Mouse (Mus musculus): ENCODE data around the gene Coro1c. TPM values are rescaled to one million over a fixed set of nuclear protein-coding genes. Genes with fewer than 3 reads are reported as not detected.
A peak's percentile ranks its signal among the peaks of the same experiment; 100 is the strongest.

Gene Coro1c
- polyA plus RNA-seq, 1 experiment from 2014 or later, result 214 TPM

DNA sequence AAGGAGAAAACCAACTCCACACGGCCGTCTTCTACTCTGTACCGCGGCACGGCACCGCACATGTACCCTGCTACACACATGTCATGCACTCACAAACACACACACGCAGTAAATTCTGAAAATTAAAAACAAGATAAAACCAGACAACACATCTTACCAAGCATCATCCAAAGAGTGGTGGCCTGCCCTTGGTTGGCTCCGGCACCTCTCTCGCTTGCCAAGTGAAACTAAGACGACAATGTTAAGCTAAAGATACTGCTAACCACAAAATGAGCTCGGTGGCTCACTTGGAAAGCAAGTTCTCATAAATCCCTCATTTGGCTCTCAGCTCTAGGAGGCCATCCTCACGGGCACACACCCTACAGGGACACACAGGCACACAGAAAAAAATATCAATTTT is 9.0 kb downstream of the Coro1c start:
- ATAC-seq, result no peak
- Histone ChIP-seq H3K9me3 (no peaks in the 10 kb centered on the region), H3K27ac (no peak overlapping the region), H3K4me3 (replicated peaks) (no peak overlapping the region), H3K9ac (replicated peaks) (no peak overlapping the region), H3K27me3 (no peaks in the 10 kb centered on the region), H3K4me1 (replicated peaks) (peaks cover 71% of the 10 kb centered on the region), H3K36me3 (no peaks in the 10 kb centered on the region), H3K4me2 (replicated peaks) (no peak overlapping the region)
- 94% methylated on average over 12 of the region's 12 CpGs for WGBS

DNA sequence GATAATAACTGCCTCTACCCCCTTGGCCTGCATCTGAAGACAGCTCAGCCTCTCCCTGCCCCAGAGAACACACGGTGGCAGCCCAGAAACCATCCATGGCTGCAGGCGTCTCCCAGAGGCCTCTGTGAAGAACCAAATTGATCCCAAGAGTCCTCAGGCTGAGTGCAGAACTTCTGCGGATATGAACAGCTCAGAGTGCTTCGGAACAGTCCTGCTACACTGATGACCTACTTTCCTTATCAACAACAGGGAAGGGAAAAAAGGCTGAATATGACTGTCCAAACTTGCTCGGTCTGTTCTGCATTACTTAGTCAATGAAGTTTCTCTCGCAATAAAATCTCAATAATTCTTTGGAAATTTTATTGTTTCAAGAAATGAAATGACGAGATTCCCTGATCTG is 16.6 kb downstream of the Coro1c start:
- ATAC-seq, result no peak
- WGBS, result 85% methylated on average over 7 of the region's 7 CpGs
- H3K4me1 ChIP-seq (replicated peaks), result peaks cover 52% of the 10 kb centered on the region
- H3K4me3 ChIP-seq (replicated peaks), result no peak overlapping the region
- H3K9me3 ChIP-seq, result no peaks in the 10 kb centered on the region
- no peaks in the 10 kb centered on the region for H3K27me3 ChIP-seq
- no peaks in the 10 kb centered on the region for H3K36me3 ChIP-seq
- no peak overlapping the region for H3K27ac ChIP-seq
- H3K9ac ChIP-seq (replicated peaks), result no peak overlapping the region; the same call in 1 of the 2 replicates
- no peak overlapping the region for H3K4me2 ChIP-seq (replicated peaks)

- Histone ChIP-seq H3K9me3 (no peaks in the 10 kb centered on the region), H3K27ac (peak overlapping the region; percentile 41; the same call in 1 of the 2 replicates), H3K36me3 (no peaks in the 10 kb centered on the region), H3K4me2 (replicated peaks) (no peak overlapping the region), H3K27me3 (no peaks in the 10 kb centered on the region), H3K4me3 (replicated peaks) (no peak overlapping the region), H3K4me1 (replicated peaks) (peaks cover 50% of the 10 kb centered on the region), H3K9ac (replicated peaks) (no peak overlapping the region)
- ATAC-seq, result no peak
- 89% methylated on average over 18 of the region's 18 CpGs for WGBS
These were observed 17.7 kb downstream of the Coro1c start for GRCm38 (mm10) chr5:113890874-113891273.

DNA sequence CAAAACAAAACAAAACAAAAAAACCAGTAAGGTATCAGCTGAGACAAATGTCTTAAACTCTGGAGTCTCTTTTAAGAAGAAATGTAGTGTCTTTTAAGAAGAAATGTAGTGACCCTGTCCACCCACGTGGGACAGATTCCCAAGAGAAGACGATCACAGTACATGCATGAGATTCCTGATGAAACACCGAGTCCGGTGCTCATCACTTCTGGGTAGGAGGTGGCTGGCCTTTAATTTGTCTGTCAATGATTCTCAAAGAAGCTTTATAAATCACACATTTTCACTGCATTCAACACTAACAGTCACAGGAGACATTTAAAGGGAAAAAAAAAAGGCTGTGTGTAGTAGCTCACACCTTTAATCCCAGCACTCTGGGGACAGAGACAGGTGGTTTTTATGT is 18.6 kb downstream of the Coro1c start:
- 66% methylated on average over 4 of the region's 4 CpGs for WGBS
- Histone ChIP-seq H3K27me3 (no peaks in the 10 kb centered on the region), H3K9me3 (no peaks in the 10 kb centered on the region), H3K36me3 (no peaks in the 10 kb centered on the region), H3K4me3 (replicated peaks) (no peak overlapping the region), H3K4me2 (replicated peaks) (no peak overlapping the region), H3K9ac (replicated peaks) (no peak overlapping the region), H3K4me1 (replicated peaks) (peaks cover 55% of the 10 kb centered on the region), H3K27ac (0 out of 2 replicates have a peak overlapping the region, but pooled peaks have one; percentile 70)
- ATAC-seq, result no peak

DNA sequence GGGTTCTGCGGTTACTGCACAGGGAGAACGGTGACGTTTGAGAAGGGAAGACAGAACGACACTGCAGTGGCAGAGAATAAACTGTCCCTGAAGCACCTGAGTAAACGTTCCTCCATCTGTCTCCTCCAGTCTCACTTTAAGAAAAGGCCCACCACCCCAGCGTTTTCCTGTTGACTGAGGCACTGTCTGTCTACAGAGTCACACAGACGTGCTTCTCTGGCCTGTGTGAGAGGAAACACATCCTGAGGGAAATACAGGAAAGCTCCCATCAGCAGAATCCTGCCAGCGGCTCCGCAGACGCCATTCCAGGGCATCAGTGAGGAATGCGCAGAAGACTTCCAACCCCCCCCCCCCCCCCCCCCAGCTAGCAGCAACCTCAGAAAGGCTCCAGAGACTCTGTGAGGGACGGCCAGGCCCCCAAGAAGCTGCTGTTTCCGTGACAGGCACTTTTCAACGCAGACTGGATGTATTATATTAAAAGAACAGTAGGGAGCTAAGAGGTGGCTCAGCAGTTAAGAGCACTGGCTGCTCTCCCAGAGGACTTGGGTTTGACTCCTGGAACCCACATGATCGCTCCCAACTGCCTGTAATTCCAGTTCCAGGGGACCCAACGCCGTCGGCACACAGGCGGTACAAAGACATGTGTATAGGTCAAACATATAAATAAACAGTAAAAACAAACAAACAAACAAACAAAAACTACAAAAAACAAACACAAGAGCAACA is 19.2 kb downstream of the Coro1c start:
- 39% methylated on average over 19 of the region's 19 CpGs for WGBS
- ATAC-seq, result no peak
- Histone ChIP-seq H3K9me3 (no peaks in the 10 kb centered on the region), H3K4me1 (replicated peaks) (peaks cover 57% of the 10 kb centered on the region), H3K4me2 (replicated peaks) (peak overlapping the region; percentile 13; the same call in 1 of the 2 replicates), H3K27me3 (no peaks in the 10 kb centered on the region), H3K9ac (replicated peaks) (0 out of 2 replicates have a peak overlapping the region, but pooled peaks have one; percentile 28), H3K4me3 (replicated peaks) (no peak overlapping the region), H3K36me3 (no peaks in the 10 kb centered on the region), H3K27ac (peak overlapping the region; percentile 70)

GRCm38 (mm10) chr5:113888186-113888795 is 20.3 kb downstream of the Coro1c start:
- no peaks in the 10 kb centered on the region for H3K9me3 ChIP-seq
- peaks cover 67% of the 10 kb centered on the region for H3K4me1 ChIP-seq (replicated peaks)
- no peak overlapping the region for H3K4me2 ChIP-seq (replicated peaks)
- no peak overlapping the region for H3K9ac ChIP-seq (replicated peaks)
- H3K27ac ChIP-seq, result peak overlapping the region; percentile 70
- ATAC-seq, result no peak
- no peaks in the 10 kb centered on the region for H3K36me3 ChIP-seq
- no peak overlapping the region for H3K4me3 ChIP-seq (replicated peaks)
- no peaks in the 10 kb centered on the region for H3K27me3 ChIP-seq
- WGBS, result 91% methylated on average over 5 of the region's 5 CpGs

GRCm38 (mm10) chr5:113887132-113887531 is 21.4 kb downstream of the Coro1c start:
- Histone ChIP-seq H3K27ac (no peak overlapping the region; the same call in 1 of the 2 replicates), H3K9ac (replicated peaks) (no peak overlapping the region), H3K4me2 (replicated peaks) (no peak overlapping the region), H3K4me1 (replicated peaks) (peaks cover 79% of the 10 kb centered on the region), H3K36me3 (peaks cover under 1% of the 10 kb centered on the region), H3K27me3 (no peaks in the 10 kb centered on the region), H3K4me3 (replicated peaks) (no peak overlapping the region), H3K9me3 (no peaks in the 10 kb centered on the region)
- ATAC-seq, result no peak
- WGBS, result 65% methylated on average over 11 of the region's 11 CpGs

GRCm38 (mm10) chr5:113885623-113886022 is 22.9 kb downstream of the Coro1c start:
- Histone ChIP-seq H3K4me1 (replicated peaks) (peaks cover 75% of the 10 kb centered on the region), H3K4me3 (replicated peaks) (no peak overlapping the region), H3K9ac (replicated peaks) (peak overlapping the region; percentile 6; the same call in 1 of the 2 replicates), H3K9me3 (no peaks in the 10 kb centered on the region), H3K27me3 (no peaks in the 10 kb centered on the region), H3K36me3 (peaks cover 15% of the 10 kb centered on the region), H3K4me2 (replicated peaks) (no peak overlapping the region), H3K27ac (peak overlapping the region; percentile 56)
- WGBS, result 46% methylated on average over 8 of the region's 8 CpGs
- no peak for ATAC-seq

DNA sequence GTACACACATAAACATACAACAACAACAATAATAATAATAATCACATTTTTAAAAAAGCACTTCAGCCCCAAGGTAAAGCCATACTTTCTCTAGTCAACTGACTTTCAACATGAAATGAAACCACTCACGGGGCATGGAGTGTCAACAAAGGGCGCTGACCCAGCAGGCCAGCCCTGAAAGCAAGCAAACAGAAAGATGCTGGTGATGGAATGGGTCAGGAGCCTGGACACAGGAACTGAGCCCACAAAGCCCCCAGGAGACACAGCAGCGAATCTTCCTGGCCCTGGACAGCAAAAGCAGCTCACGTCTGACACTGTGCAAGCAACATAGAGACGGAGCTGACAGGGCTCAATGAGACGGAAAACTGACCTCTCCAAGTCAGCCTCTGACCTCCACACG is 23.8 kb downstream of the Coro1c start:
- Histone ChIP-seq H3K4me1 (replicated peaks) (peaks cover 70% of the 10 kb centered on the region), H3K4me2 (replicated peaks) (no peak overlapping the region), H3K9me3 (no peaks in the 10 kb centered on the region), H3K27me3 (no peaks in the 10 kb centered on the region), H3K27ac (peak overlapping the region; percentile 14; the same call in 1 of the 2 replicates), H3K36me3 (peaks cover 24% of the 10 kb centered on the region), H3K9ac (replicated peaks) (no peak overlapping the region), H3K4me3 (replicated peaks) (no peak overlapping the region)
- ATAC-seq, result no peak
- WGBS, result 75% methylated on average over 7 of the region's 7 CpGs

DNA sequence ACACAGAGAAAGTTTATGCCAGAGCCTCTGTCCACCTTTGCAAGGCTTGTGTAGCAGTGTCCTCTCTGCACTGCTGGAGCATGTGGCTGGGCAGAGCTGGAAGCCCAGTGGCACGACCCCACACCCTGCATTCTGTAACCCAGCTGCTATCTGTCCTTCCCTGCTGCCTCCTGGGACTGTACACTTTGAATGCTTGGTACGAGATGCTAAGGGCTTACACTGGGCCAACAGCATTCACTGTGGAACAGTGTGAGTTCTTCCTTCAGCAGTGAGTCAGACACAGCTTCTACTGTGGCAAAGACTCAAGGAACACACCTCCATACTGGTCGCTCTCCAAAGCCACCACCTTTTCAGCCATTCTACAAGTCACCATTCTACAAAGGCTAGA is 25.2 kb downstream of the Coro1c start:
- no peak overlapping the region for H3K9ac ChIP-seq (replicated peaks)
- peak; percentile 49 for ATAC-seq
- H3K4me1 ChIP-seq (replicated peaks), result peaks cover 63% of the 10 kb centered on the region
- H3K4me3 ChIP-seq (replicated peaks), result no peak overlapping the region
- H3K36me3 ChIP-seq, result peaks cover 37% of the 10 kb centered on the region
- WGBS, result 43% methylated on average over 3 of the region's 3 CpGs
- peak overlapping the region; percentile 80 for H3K27ac ChIP-seq
- no peaks in the 10 kb centered on the region for H3K9me3 ChIP-seq
- no peaks in the 10 kb centered on the region for H3K27me3 ChIP-seq
- no peak overlapping the region for H3K4me2 ChIP-seq (replicated peaks)

- WGBS, result 60% methylated on average over 15 of the region's 15 CpGs
- Histone ChIP-seq H3K36me3 (peaks cover 39% of the 10 kb centered on the region), H3K27ac (peak overlapping the region; percentile 80), H3K4me2 (replicated peaks) (no peak overlapping the region), H3K4me1 (replicated peaks) (peaks cover 65% of the 10 kb centered on the region), H3K27me3 (no peaks in the 10 kb centered on the region), H3K9me3 (no peaks in the 10 kb centered on the region), H3K4me3 (replicated peaks) (no peak overlapping the region), H3K9ac (replicated peaks) (peak overlapping the region; percentile 21)
- peak; percentile 22; the same call in 1 of the 2 replicates for ATAC-seq
These were observed 25.8 kb downstream of the Coro1c start for GRCm38 (mm10) chr5:113882566-113883383.

DNA sequence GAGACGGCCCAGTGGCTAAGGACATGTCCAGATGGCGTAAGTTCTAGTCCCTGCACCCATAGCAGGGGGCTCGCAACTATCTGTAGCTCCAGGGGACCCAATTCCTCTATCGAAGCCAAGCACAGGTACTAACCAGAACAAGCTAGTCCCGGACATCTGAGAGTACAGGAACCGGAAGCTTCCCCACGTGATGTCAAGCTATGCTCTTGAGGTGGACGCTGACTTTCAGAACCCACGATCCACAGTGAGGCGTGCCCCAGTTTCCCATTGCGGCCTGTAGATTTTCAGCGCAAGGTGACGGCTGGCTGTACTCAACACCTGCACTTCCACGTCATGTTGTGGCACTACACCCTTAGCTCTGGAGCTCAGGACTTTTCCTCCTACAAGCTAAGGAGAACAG is 27.4 kb downstream of the Coro1c start:
- Histone ChIP-seq H3K27ac (no peak overlapping the region), H3K4me1 (replicated peaks) (peaks cover 74% of the 10 kb centered on the region)
- WGBS, result 97% methylated on average over 14 of the region's 14 CpGs

More for the DNA sequence above, 27.4 kb downstream of the Coro1c start:
- Histone ChIP-seq H3K9me3 (no peaks in the 10 kb centered on the region), H3K9ac (replicated peaks) (no peak overlapping the region), H3K27me3 (no peaks in the 10 kb centered on the region), H3K4me2 (replicated peaks) (no peak overlapping the region), H3K4me3 (replicated peaks) (no peak overlapping the region), H3K36me3 (peaks cover 47% of the 10 kb centered on the region)
- ATAC-seq, result no peak

Measured in midbrain, embryonic 13.5 days (tissue).